Mouse (Mus musculus): ENCODE measurements around the gene Stam2. TPM values are rescaled to one million over a fixed set of nuclear protein-coding genes. Genes with fewer than 3 reads are reported as not detected.

Stam2 gene
- total and polyA plus RNA-seq, 2 experiments from 2014 or later: 27.3 to 27.5 TPM

DNA sequence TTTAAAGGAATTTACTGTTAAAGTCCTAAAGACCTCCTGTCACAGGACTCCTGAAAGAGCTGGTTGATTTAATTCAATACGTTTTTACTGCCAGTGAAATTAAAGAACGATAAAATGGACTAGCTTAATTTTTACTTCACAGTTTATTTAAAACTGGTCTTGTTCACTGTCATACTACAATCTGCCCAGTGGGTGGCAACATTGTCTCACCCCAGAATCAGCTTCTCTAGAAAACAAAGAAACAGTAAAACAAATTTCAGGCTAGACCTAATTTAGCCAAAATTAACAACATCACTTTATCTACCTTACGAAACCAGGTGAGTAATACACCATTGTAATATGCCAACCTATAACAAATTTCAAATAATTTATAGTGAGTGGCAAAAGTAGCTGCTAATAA, 14.6 kb upstream of the Stam2 start:
- TF ChIP-seq CTCF (IDR thresholded peaks at IDR 0.05): peak; percentile 92
- 15% methylated on average over 3 of the region's 3 CpGs for WGBS
- Histone ChIP-seq H3K4me3 (ENCODE audit: low read depth, low read length) (no peak overlapping the region), H3K27me3 (ENCODE audit: insufficient read depth, low read length) (no peaks in the 10 kb centered on the region), H3K9me3 (ENCODE audit: low read length) (no peaks in the 10 kb centered on the region), H3K4me2 (ENCODE audit: low read depth, low read length, poor library complexity, severe bottlenecking) (no peak overlapping the region), H3K27ac (ENCODE audit: low read depth, low read length) (no peak overlapping the region), H3K4me1 (ENCODE audit: insufficient read depth, low read length) (no peaks in the 10 kb centered on the region), H3K9ac (replicated peaks; ENCODE audit: low read length, poor library complexity, severe bottlenecking) (no peak overlapping the region), H3K36me3 (ENCODE audit: insufficient read depth, low read length) (no peaks in the 10 kb centered on the region)
- peak; percentile 66 for DNase-seq (ENCODE audit: low spot score)
- ATAC-seq (ENCODE audit: low FRiP score): no peak

DNA sequence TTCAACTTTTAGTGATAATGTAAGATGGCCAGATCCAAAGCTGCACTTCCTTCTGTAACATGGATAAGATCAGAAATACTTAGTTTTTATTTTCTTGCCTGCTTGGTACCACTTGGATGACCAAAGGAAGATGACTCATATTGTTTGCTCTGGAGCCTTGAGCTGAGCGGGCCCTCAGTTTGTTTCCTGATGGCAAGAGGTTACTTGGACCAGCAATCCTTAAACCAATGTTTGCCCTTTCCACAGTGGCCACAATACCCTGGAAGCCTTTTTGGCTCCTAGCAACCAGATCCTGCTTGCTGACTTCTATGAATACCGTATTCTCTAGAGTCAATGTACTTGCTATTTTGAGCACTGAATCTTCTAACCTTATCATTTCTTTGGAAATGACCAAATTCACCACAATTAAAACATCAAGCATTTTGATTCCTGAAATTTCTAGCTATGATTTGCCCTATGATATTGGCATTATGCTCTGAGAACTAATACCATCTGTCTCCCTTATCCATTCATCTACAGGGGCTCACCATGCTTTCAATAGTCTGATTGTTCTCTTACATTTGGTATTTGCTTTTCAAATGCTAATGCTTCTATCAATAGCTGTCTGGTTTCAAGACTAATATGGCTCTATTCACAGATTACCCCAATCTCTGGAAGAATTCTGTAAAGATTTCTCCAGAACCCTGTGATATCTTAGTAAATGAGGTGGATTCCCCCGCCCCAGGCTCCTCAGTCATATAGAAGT, 11.7 kb upstream of the Stam2 start:
- no peak overlapping the region for H3K9ac ChIP-seq (replicated peaks; ENCODE audit: low read length, poor library complexity, severe bottlenecking)
- no peaks in the 10 kb centered on the region for H3K36me3 ChIP-seq (ENCODE audit: insufficient read depth, low read length)
- ATAC-seq (ENCODE audit: low FRiP score) (no peak), DNase-seq (ENCODE audit: low spot score) (peak; percentile 32)
- H3K4me2 ChIP-seq (ENCODE audit: low read depth, low read length, poor library complexity, severe bottlenecking): no peak overlapping the region
- H3K4me1 ChIP-seq (ENCODE audit: insufficient read depth, low read length): no peaks in the 10 kb centered on the region
- H3K9me3 ChIP-seq (ENCODE audit: low read length): no peaks in the 10 kb centered on the region
- H3K27me3 ChIP-seq (ENCODE audit: insufficient read depth, low read length): no peaks in the 10 kb centered on the region
- H3K27ac ChIP-seq (ENCODE audit: low read depth, low read length): no peak overlapping the region
- no peak for TF ChIP-seq CTCF (IDR thresholded peaks at IDR 0.05)
- WGBS: 28% methylated on average over 3 of the region's 3 CpGs
- no peak overlapping the region for H3K4me3 ChIP-seq (ENCODE audit: low read depth, low read length)

DNA sequence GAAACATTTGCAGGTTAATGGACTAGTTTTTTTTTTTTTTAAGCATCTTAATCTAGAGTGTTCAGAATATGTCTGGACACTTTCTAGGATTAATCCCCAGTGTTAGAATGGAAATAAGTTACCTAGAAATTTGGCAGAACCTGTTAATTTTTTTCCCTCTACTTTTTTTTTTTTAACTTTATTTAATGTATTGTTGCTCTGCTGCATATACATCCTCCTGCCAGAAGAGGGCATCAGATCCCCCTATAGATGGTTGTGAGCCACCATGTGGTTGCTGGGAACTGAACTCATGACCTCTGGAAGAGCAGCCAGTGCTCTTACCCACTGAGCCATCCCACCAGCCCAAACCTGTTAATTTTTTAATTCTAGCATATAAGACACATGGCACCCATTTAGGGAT, 2.0 kb upstream of the Stam2 start:
- no peaks in the 10 kb centered on the region; the same call in 1 of the 2 replicates for H3K36me3 ChIP-seq (ENCODE audit: insufficient read depth, low read length)
- H3K4me1 ChIP-seq (ENCODE audit: insufficient read depth, low read length): no peaks in the 10 kb centered on the region
- no peaks in the 10 kb centered on the region for H3K9me3 ChIP-seq (ENCODE audit: low read length)
- DNase-seq (ENCODE audit: low spot score) (no peak), ATAC-seq (ENCODE audit: low FRiP score) (no peak)
- no peak overlapping the region for H3K4me2 ChIP-seq (ENCODE audit: low read depth, low read length, poor library complexity, severe bottlenecking)
- peak; percentile 28; the same call in 1 of the 2 replicates for TF ChIP-seq CTCF (IDR thresholded peaks at IDR 0.05)
- H3K27ac ChIP-seq (ENCODE audit: low read depth, low read length): no peak overlapping the region
- H3K27me3 ChIP-seq (ENCODE audit: insufficient read depth, low read length): no peaks in the 10 kb centered on the region
- H3K4me3 ChIP-seq (ENCODE audit: low read depth, low read length): no peak overlapping the region
- no peak overlapping the region for H3K9ac ChIP-seq (replicated peaks; ENCODE audit: low read length, poor library complexity, severe bottlenecking)

DNA sequence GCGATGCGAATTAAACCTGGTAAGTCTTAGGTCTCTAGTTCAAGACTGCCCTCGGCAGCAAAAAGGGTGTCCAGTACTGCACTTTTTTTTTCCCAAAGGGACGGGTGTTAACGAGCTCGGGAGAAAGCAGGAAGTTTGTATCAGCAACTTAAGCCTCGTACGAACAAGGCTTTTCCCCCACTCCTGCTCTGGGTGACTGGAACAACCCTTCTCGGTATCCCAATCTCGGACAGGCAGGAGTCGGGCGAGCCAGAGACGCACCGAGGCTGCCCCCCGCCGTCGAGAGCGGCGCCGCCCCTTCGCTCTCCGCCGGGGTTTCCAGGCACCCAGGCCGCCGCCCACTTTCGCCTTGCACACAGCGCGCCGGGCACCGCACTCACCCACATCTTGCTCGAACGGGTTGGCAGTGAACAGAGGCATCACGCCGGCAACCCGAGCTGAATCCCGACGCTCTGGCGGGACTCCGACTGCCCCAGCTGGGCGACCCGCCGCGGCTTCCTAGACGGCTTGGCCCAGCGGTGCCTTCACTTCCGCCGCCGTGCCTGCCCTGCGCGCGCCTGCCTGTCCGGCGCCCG, 313 bp downstream of the Stam2 start:
- H3K4me2 ChIP-seq (ENCODE audit: low read depth, low read length, poor library complexity, severe bottlenecking): peak overlapping the region; percentile 57
- DNase-seq (ENCODE audit: low spot score) (peak; percentile 74), ATAC-seq (ENCODE audit: low FRiP score) (peak; percentile 90)
- H3K27me3 ChIP-seq (ENCODE audit: insufficient read depth, low read length): no peaks in the 10 kb centered on the region
- peak overlapping the region; percentile 77 for H3K4me3 ChIP-seq (ENCODE audit: low read depth, low read length)
- TF ChIP-seq CTCF (IDR thresholded peaks at IDR 0.05): peak; percentile 1; the same call in 1 of the 2 replicates
- no peaks in the 10 kb centered on the region for H3K4me1 ChIP-seq (ENCODE audit: insufficient read depth, low read length)
- under 1% methylated on average over 42 of the region's 54 CpGs for WGBS
- no peaks in the 10 kb centered on the region; the same call in 1 of the 2 replicates for H3K36me3 ChIP-seq (ENCODE audit: insufficient read depth, low read length)
- H3K27ac ChIP-seq (ENCODE audit: low read depth, low read length): peak overlapping the region; percentile 97
- no peaks in the 10 kb centered on the region for H3K9me3 ChIP-seq (ENCODE audit: low read length)
- H3K9ac ChIP-seq (replicated peaks; ENCODE audit: low read length, poor library complexity, severe bottlenecking): peak overlapping the region; percentile 90

DNA sequence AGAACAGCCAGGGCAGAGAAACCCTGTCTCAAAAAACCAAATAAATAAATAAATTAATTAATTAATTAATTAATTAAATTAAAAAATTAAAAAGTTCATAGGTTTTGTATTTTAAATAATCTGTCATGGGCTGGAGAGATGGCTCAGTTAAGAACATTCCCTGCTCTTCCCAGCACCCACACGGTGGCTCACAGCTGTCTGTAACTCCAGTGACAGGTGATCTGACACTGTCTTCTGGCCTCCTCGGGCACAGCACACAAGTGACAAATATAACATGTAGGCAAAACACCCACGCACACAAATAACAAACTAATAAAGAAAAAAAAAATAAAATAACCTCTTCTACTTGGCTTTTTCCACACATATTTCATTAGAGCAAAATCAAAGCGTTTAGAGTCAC, 1.5 kb downstream of the Stam2 start:
- no peak overlapping the region for H3K9ac ChIP-seq (replicated peaks; ENCODE audit: low read length, poor library complexity, severe bottlenecking)
- H3K36me3 ChIP-seq (ENCODE audit: insufficient read depth, low read length): no peaks in the 10 kb centered on the region; the same call in 1 of the 2 replicates
- H3K4me3 ChIP-seq (ENCODE audit: low read depth, low read length): no peak overlapping the region
- no peak overlapping the region for H3K4me2 ChIP-seq (ENCODE audit: low read depth, low read length, poor library complexity, severe bottlenecking)
- H3K27ac ChIP-seq (ENCODE audit: low read depth, low read length): no peak overlapping the region
- no peaks in the 10 kb centered on the region for H3K4me1 ChIP-seq (ENCODE audit: insufficient read depth, low read length)
- H3K9me3 ChIP-seq (ENCODE audit: low read length): no peaks in the 10 kb centered on the region
- H3K27me3 ChIP-seq (ENCODE audit: insufficient read depth, low read length): no peaks in the 10 kb centered on the region
- WGBS: 78% methylated on average over 4 of the region's 4 CpGs
- ATAC-seq (ENCODE audit: low FRiP score): no peak
- no peak for TF ChIP-seq CTCF (IDR thresholded peaks at IDR 0.05)
- no peak for DNase-seq (ENCODE audit: low spot score)

DNA sequence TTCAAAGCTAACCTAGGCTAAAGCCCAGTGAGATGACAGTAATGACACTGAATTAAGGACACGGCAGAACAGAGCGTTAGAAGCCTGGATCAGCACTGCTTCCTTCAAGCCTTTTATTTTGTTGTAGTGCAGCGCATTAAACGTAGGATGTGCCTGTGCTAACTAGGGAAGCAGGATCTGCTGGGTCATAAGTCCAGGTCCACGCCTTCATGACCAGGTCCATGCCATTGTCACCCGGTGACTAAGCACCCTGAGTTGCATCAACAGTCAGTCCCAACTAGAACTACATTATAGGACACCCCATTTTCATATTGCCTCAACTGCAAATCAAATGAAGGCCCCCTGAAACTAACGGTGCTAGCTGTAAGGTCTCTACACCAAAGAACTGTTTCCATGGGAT, 7.6 kb downstream of the Stam2 start:
- no peaks in the 10 kb centered on the region for H3K27me3 ChIP-seq (ENCODE audit: insufficient read depth, low read length)
- no peaks in the 10 kb centered on the region for H3K9me3 ChIP-seq (ENCODE audit: low read length)
- no peak for TF ChIP-seq CTCF (IDR thresholded peaks at IDR 0.05)
- WGBS: 97% methylated on average over 7 of the region's 7 CpGs
- H3K4me3 ChIP-seq (ENCODE audit: low read depth, low read length): no peak overlapping the region
- H3K4me1 ChIP-seq (ENCODE audit: insufficient read depth, low read length): no peaks in the 10 kb centered on the region
- no peak overlapping the region for H3K27ac ChIP-seq (ENCODE audit: low read depth, low read length)
- H3K9ac ChIP-seq (replicated peaks; ENCODE audit: low read length, poor library complexity, severe bottlenecking): no peak overlapping the region
- DNase-seq (ENCODE audit: low spot score) (no peak), ATAC-seq (ENCODE audit: low FRiP score) (no peak)
- no peak overlapping the region for H3K4me2 ChIP-seq (ENCODE audit: low read depth, low read length, poor library complexity, severe bottlenecking)
- no peaks in the 10 kb centered on the region; the same call in 1 of the 2 replicates for H3K36me3 ChIP-seq (ENCODE audit: insufficient read depth, low read length)
